Mouse (Mus musculus) heart, embryonic 11.5 days (tissue): ENCODE results near the gene Fn3k. TPM values are rescaled to one million over a fixed set of nuclear protein-coding genes. Genes with fewer than 3 reads are reported as not detected.

Source experiments
- ATAC-seq: fragments of 200-750 bp; cut with Nextera tagmentation; replicated peaks from 2 replicates; pipeline ENCODE4 v1.8.0; 2017; ENCODE audit warnings: moderate library complexity; ENCODE audit not compliant: insufficient number of reproducible peaks, low FRiP score, low TSS enrichment
- H3K27ac ChIP-seq: fragments of 300-500 bp; sonication (generic); 2 replicates; pipeline ENCODE4 v1.5.1; 2014; ENCODE audit warnings: mild to moderate bottlenecking, low read depth, low read length
- H3K27me3 ChIP-seq: fragments of 300-500 bp; sonication (generic); 2 replicates; pipeline ENCODE4 v1.6.1; 2014; ENCODE audit warnings: mild to moderate bottlenecking, low read length, mixed read lengths; ENCODE audit not compliant: control insufficient read depth, insufficient read depth
- H3K36me3 ChIP-seq: fragments of 300-500 bp; sonication (generic); 2 replicates; pipeline ENCODE4 v1.6.1; 2014; ENCODE audit warnings: mild to moderate bottlenecking, low read length, moderate library complexity, mixed read lengths; ENCODE audit not compliant: control insufficient read depth, insufficient read depth
- H3K4me1 ChIP-seq: fragments of 300-500 bp; sonication (generic); 2 replicates; pipeline ENCODE4 v1.6.1; 2014; ENCODE audit warnings: low read length; ENCODE audit not compliant: control insufficient read depth, insufficient read depth
- H3K4me2 ChIP-seq: fragments of 300-500 bp; sonication (generic); 2 replicates; pipeline ENCODE4 v1.6.1; 2014; ENCODE audit warnings: mild to moderate bottlenecking, moderate library complexity
- H3K4me3 ChIP-seq: fragments of 300-500 bp; sonication (generic); 2 replicates; pipeline ENCODE4 v1.5.1; 2014; ENCODE audit warnings: low read depth, low read length
- H3K9ac ChIP-seq: fragments of 300-500 bp; sonication (generic); 2 replicates; pipeline ENCODE4 v1.6.1; 2014; ENCODE audit warnings: mild to moderate bottlenecking, low read depth, low read length, moderate library complexity
- H3K9me3 ChIP-seq: fragments of 300-500 bp; sonication (generic); replicated peaks from 2 replicates; pipeline ENCODE4 v1.6.1; 2016; ENCODE audit warnings: low read length; ENCODE audit not compliant: control insufficient read depth
- WGBS: fragments of 180-500 bp; shearing (Covaris S2); extraction: QIAGEN DNeasy Blood & Tissue Kit; methylation state at CpG from one replicate; pipeline ENCODE4 v1.1.7; 2014; ENCODE audit not compliant: insufficient replicate concordance; 5-methylcytosine and 5-hydroxymethylcytosine counted together
- polyA plus RNA-seq: library from polyadenylated mRNA; unstranded; fragments of >200 nt; fragmentation: Nextera tagmentation; extraction: Ambion mirVana; gene quantifications from 2 replicates; pipeline ENCODE4 v1.2.1, GENCODE M21; 2014

The Fn3k gene
- polyA plus RNA-seq, 1 experiment from 2014 or later = 6.2 TPM

- no peaks in the 10 kb centered on the region for H3K36me3 ChIP-seq
- H3K9me3 ChIP-seq = no peaks in the 10 kb centered on the region
- 60% methylated on average over 5 of the region's 5 CpGs for WGBS
- H3K27ac ChIP-seq = no peak overlapping the region
- H3K4me3 ChIP-seq = no peak overlapping the region
- ATAC-seq = no peak
- H3K9ac ChIP-seq = no peak overlapping the region
- H3K27me3 ChIP-seq = no peaks in the 10 kb centered on the region
- H3K4me1 ChIP-seq = no peaks in the 10 kb centered on the region
- no peak overlapping the region for H3K4me2 ChIP-seq
Measured at GRCm38 (mm10) chr11:121415351-121415750, 19.4 kb upstream of the Fn3k start.

GRCm38 (mm10) chr11:121417971-121418370, 16.7 kb upstream of the Fn3k start:
- H3K9me3 ChIP-seq = no peaks in the 10 kb centered on the region
- no peak overlapping the region for H3K27ac ChIP-seq
- H3K27me3 ChIP-seq = no peaks in the 10 kb centered on the region
- H3K36me3 ChIP-seq = no peaks in the 10 kb centered on the region
- no peaks in the 10 kb centered on the region for H3K4me1 ChIP-seq
- ATAC-seq = no peak
- WGBS = 77% methylated on average over 5 of the region's 5 CpGs
- no peak overlapping the region for H3K4me2 ChIP-seq
- H3K9ac ChIP-seq = no peak overlapping the region
- no peak overlapping the region for H3K4me3 ChIP-seq

GRCm38 (mm10) chr11:121418932-121419331, 15.8 kb upstream of the Fn3k start:
- no peak overlapping the region for H3K9ac ChIP-seq
- no peaks in the 10 kb centered on the region for H3K4me1 ChIP-seq
- no peak overlapping the region for H3K4me3 ChIP-seq
- H3K27me3 ChIP-seq = no peaks in the 10 kb centered on the region
- no peak overlapping the region for H3K27ac ChIP-seq
- no peak overlapping the region for H3K4me2 ChIP-seq
- H3K9me3 ChIP-seq = no peaks in the 10 kb centered on the region
- WGBS = 75% methylated on average over 2 of the region's 2 CpGs
- no peaks in the 10 kb centered on the region for H3K36me3 ChIP-seq
- no peak for ATAC-seq

GRCm38 (mm10) chr11:121420379-121420778, 14.3 kb upstream of the Fn3k start:
- no peak overlapping the region for H3K27ac ChIP-seq
- H3K4me2 ChIP-seq = peak overlapping the region; percentile 68
- no peaks in the 10 kb centered on the region for H3K9me3 ChIP-seq
- H3K4me3 ChIP-seq = peak overlapping the region; percentile 77
- H3K27me3 ChIP-seq = no peaks in the 10 kb centered on the region
- H3K36me3 ChIP-seq = no peaks in the 10 kb centered on the region
- ATAC-seq = no peak
- 51% methylated on average over 5 of the region's 5 CpGs for WGBS
- H3K4me1 ChIP-seq = no peaks in the 10 kb centered on the region
- peak overlapping the region; percentile 86 for H3K9ac ChIP-seq

- WGBS = 3% methylated on average over 28 of the region's 28 CpGs
- peak; percentile 98 for ATAC-seq
- peak within 1 kb of the TSS; percentile 68 for H3K4me2 ChIP-seq
- H3K4me1 ChIP-seq = no peaks in the 10 kb centered on the region
- peak within 1 kb of the TSS; percentile 86 for H3K9ac ChIP-seq
- H3K4me3 ChIP-seq = peak within 1 kb of the TSS; percentile 77
- H3K36me3 ChIP-seq = no peaks in the 10 kb centered on the region
- H3K27ac ChIP-seq = peak within 1 kb of the TSS; percentile 64
- no peaks in the 10 kb centered on the region for H3K9me3 ChIP-seq
- H3K27me3 ChIP-seq = no peaks in the 10 kb centered on the region
Measured at GRCm38 (mm10) chr11:121420830-121421552, 13.7 kb upstream of the Fn3k start, which contains the start of gene Fn3krp. Fn3krp (plus strand) TSS chr11:121421401.

- Histone ChIP-seq H3K4me3 (peak overlapping the region; percentile 77), H3K4me2 (peak overlapping the region; percentile 68), H3K27ac (peak overlapping the region; percentile 29; the same call in 1 of the 2 replicates), H3K9ac (peak overlapping the region; percentile 86), H3K27me3 (no peaks in the 10 kb centered on the region), H3K36me3 (no peaks in the 10 kb centered on the region), H3K9me3 (no peaks in the 10 kb centered on the region), H3K4me1 (no peaks in the 10 kb centered on the region)
- ATAC-seq = peak; percentile 58
- 1% methylated on average over 28 of the region's 28 CpGs for WGBS
Measured at GRCm38 (mm10) chr11:121421553-121422173, 13.1 kb upstream of the Fn3k start.

GRCm38 (mm10) chr11:121433397-121433796, 1.3 kb upstream of the Fn3k start:
- Histone ChIP-seq H3K27ac (peak overlapping the region; percentile 73), H3K36me3 (peaks cover 3% of the 10 kb centered on the region; the same call in 1 of the 2 replicates), H3K4me2 (peak overlapping the region; percentile 79; the same call in 1 of the 2 replicates), H3K27me3 (peaks cover 3% of the 10 kb centered on the region; the same call in 1 of the 2 replicates), H3K9me3 (no peaks in the 10 kb centered on the region), H3K4me3 (no peak overlapping the region), H3K4me1 (peaks cover 14% of the 10 kb centered on the region; the same call in 1 of the 2 replicates), H3K9ac (no peak overlapping the region)
- peak; percentile 62; the same call in 1 of the 2 replicates for ATAC-seq
- 57% methylated on average over 4 of the region's 4 CpGs for WGBS

GRCm38 (mm10) chr11:121437236-121437635, 2.5 kb downstream of the Fn3k start:
- 75% methylated on average over 5 of the region's 5 CpGs for WGBS
- H3K4me1 ChIP-seq = peaks cover 14% of the 10 kb centered on the region; the same call in 1 of the 2 replicates
- ATAC-seq = no peak
- H3K27ac ChIP-seq = no peak overlapping the region
- peaks cover 3% of the 10 kb centered on the region; the same call in 1 of the 2 replicates for H3K27me3 ChIP-seq
- no peaks in the 10 kb centered on the region for H3K36me3 ChIP-seq
- no peaks in the 10 kb centered on the region for H3K9me3 ChIP-seq
- no peak overlapping the region for H3K4me2 ChIP-seq
- H3K9ac ChIP-seq = no peak overlapping the region
- no peak overlapping the region for H3K4me3 ChIP-seq
